Mouse (Mus musculus): ENCODE results near the gene Ets1. TPM values are rescaled to one million over a fixed set of nuclear protein-coding genes. Genes with fewer than 3 reads are reported as not detected.

Gene Ets1
- polyA plus RNA-seq (2017; shearing (Covaris generic)), result 100 to 1,000 TPM; 702 to 862 TPM

GRCm38 (mm10) chr9:32635627-32636385 is at the start of gene Ets1:
Gene Ets1, plus strand, starts transcription at chr9:32636221.

Other genes with a start within 250 kb of the Ets1 start
- 10 to 100 TPM; 81.7 to 99.3 TPM for gene Fli1, start 93.4 kb upstream of the Ets1 start, polyA plus RNA-seq (2017; shearing (Covaris generic))

All from activated CD4-positive, CD25-positive, alpha-beta regulatory T cell (primary cell).